Mouse (Mus musculus) ES-Bruce4 (cell line): ENCODE data around the gene Clcn2. TPM values are rescaled to one million over a fixed set of nuclear protein-coding genes. Genes with fewer than 3 reads are reported as not detected.
A peak's percentile ranks its signal among the peaks of the same experiment; 100 is the strongest.

Source experiments
- H3K27ac ChIP-seq: 2 replicates; pipeline ENCODE4 v1.5.1; 2012; ENCODE audit warnings: low read length, inconsistent platforms; ENCODE audit not compliant: insufficient read depth
- H3K27me3 ChIP-seq: 2 replicates; pipeline ENCODE4 v1.6.1; 2012; ENCODE audit warnings: mild to moderate bottlenecking, low read length, inconsistent platforms; ENCODE audit not compliant: control insufficient read depth, poor library complexity, insufficient read depth, severe bottlenecking
- H3K36me3 ChIP-seq: 2 replicates; pipeline ENCODE4 v1.6.1; 2012; ENCODE audit warnings: inconsistent platforms, mild to moderate bottlenecking, low read length, moderate library complexity; ENCODE audit not compliant: control insufficient read depth, poor library complexity, insufficient read depth, severe bottlenecking
- H3K4me1 ChIP-seq: one replicate; pipeline ENCODE4 v1.8.1; 2011; ENCODE audit warnings: low read length; ENCODE audit not compliant: control insufficient read depth, insufficient read depth
- H3K4me3 ChIP-seq: 2 replicates; pipeline ENCODE4 v1.5.1; 2011; ENCODE audit warnings: low read depth, mild to moderate bottlenecking, low read length
- H3K9ac ChIP-seq: 2 replicates; pipeline ENCODE4 v1.6.1; 2012; ENCODE audit warnings: low read depth, mild to moderate bottlenecking, inconsistent platforms; ENCODE audit not compliant: poor library complexity, severe bottlenecking
- H3K9me3 ChIP-seq: replicated peaks from 2 replicates; pipeline ENCODE4 v1.6.1; 2012; ENCODE audit warnings: mild to moderate bottlenecking, low read length, inconsistent platforms; ENCODE audit not compliant: control insufficient read depth, poor library complexity, insufficient read depth, severe bottlenecking
- CTCF ChIP-seq: IDR thresholded peaks from one replicate; pipeline ENCODE4 v1.8.1; 2011; ENCODE audit warnings: low read depth, low read length
- EP300 ChIP-seq: IDR thresholded peaks from 2 replicates; pipeline ENCODE4 v1.6.1; 2011; ENCODE audit warnings: low read depth, low read length; ENCODE audit not compliant: insufficient read depth
- POLR2A ChIP-seq: IDR thresholded peaks from one replicate; pipeline ENCODE4 v1.8.1; 2011; ENCODE audit warnings: low read length; ENCODE audit not compliant: insufficient read depth
- polyA plus RNA-seq: library from polyadenylated mRNA; stranded (reverse); fragments of >200 nt; gene quantifications from 2 replicates; pipeline ENCODE4 v1.2.4, GENCODE M21; 2011; ENCODE audit warnings: low read depth; ENCODE audit not compliant: missing spikeins, insufficient read depth, insufficient read length

Clcn2 gene
- polyA plus RNA-seq, 1 experiment: 8.8 TPM

GRCm38 (mm10) chr16:20676702-20677101, 40.8 kb downstream of the Clcn2 start:
- no peaks in the 10 kb centered on the region for H3K27me3 ChIP-seq
- H3K9me3 ChIP-seq: no peaks in the 10 kb centered on the region
- H3K4me3 ChIP-seq: no peak overlapping the region
- peaks cover 66% of the 10 kb centered on the region for H3K36me3 ChIP-seq
- TF ChIP-seq CTCF: no peak
- no peak for TF ChIP-seq POLR2A
- TF ChIP-seq EP300: no peak
- H3K27ac ChIP-seq: no peak overlapping the region
- H3K4me1 ChIP-seq: no peaks in the 10 kb centered on the region
- H3K9ac ChIP-seq: no peak overlapping the region

- Histone ChIP-seq H3K9ac (no peak overlapping the region), H3K27me3 (no peaks in the 10 kb centered on the region), H3K4me1 (no peaks in the 10 kb centered on the region), H3K36me3 (peaks cover 51% of the 10 kb centered on the region), H3K27ac (no peak overlapping the region), H3K9me3 (no peaks in the 10 kb centered on the region), H3K4me3 (no peak overlapping the region)
- TF ChIP-seq CTCF (no peak), POLR2A (no peak), EP300 (no peak)
Measured at GRCm38 (mm10) chr16:20675213-20675612, 42.3 kb downstream of the Clcn2 start.

- Histone ChIP-seq H3K4me1 (no peaks in the 10 kb centered on the region), H3K27me3 (no peaks in the 10 kb centered on the region), H3K36me3 (peaks cover 37% of the 10 kb centered on the region), H3K9ac (peak overlapping the region; percentile 98), H3K27ac (0 out of 2 replicates have a peak overlapping the region, but pooled peaks have one; percentile 53), H3K4me3 (peak overlapping the region; percentile 89), H3K9me3 (no peaks in the 10 kb centered on the region)
- no peak for TF ChIP-seq POLR2A
- TF ChIP-seq EP300: no peak
Measured at GRCm38 (mm10) chr16:20673706-20674303, 43.7 kb downstream of the Clcn2 start.

GRCm38 (mm10) chr16:20672965-20673705, 44.4 kb downstream of the Clcn2 start:
- peaks cover 31% of the 10 kb centered on the region for H3K36me3 ChIP-seq

GRCm38 (mm10) chr16:20672500-20672902, 45.0 kb downstream of the Clcn2 start:
- TF ChIP-seq EP300 (no peak), POLR2A (peak; percentile 45), CTCF (no peak)
- peaks cover 24% of the 10 kb centered on the region for H3K36me3 ChIP-seq
- 0 out of 2 replicates have a peak overlapping the region, but pooled peaks have one; percentile 53 for H3K27ac ChIP-seq
- H3K27me3 ChIP-seq: no peaks in the 10 kb centered on the region
- no peaks in the 10 kb centered on the region for H3K9me3 ChIP-seq
- peak overlapping the region; percentile 98 for H3K9ac ChIP-seq
- peak overlapping the region; percentile 89 for H3K4me3 ChIP-seq
- H3K4me1 ChIP-seq: no peaks in the 10 kb centered on the region

More at GRCm38 (mm10) chr16:20672965-20673705, 44.4 kb downstream of the Clcn2 start:
- no peaks in the 10 kb centered on the region for H3K27me3 ChIP-seq
- no peaks in the 10 kb centered on the region for H3K9me3 ChIP-seq
- peak overlapping the region; percentile 89 for H3K4me3 ChIP-seq
- 0 out of 2 replicates have a peak overlapping the region, but pooled peaks have one; percentile 53 for H3K27ac ChIP-seq
- H3K9ac ChIP-seq: peak overlapping the region; percentile 98
- no peaks in the 10 kb centered on the region for H3K4me1 ChIP-seq
- no peak for TF ChIP-seq POLR2A
- TF ChIP-seq CTCF: no peak
- TF ChIP-seq EP300: no peak

- no peaks in the 10 kb centered on the region for H3K4me1 ChIP-seq
- H3K27me3 ChIP-seq: no peaks in the 10 kb centered on the region
- peak overlapping the region; percentile 41 for H3K4me3 ChIP-seq
- TF ChIP-seq EP300: no peak
- TF ChIP-seq POLR2A: no peak
- no peak for TF ChIP-seq CTCF
- H3K9me3 ChIP-seq: no peaks in the 10 kb centered on the region
- peaks cover 18% of the 10 kb centered on the region for H3K36me3 ChIP-seq
- H3K27ac ChIP-seq: peak overlapping the region; percentile 53; the same call in 1 of the 2 replicates
- H3K9ac ChIP-seq: peak overlapping the region; percentile 98
Measured at GRCm38 (mm10) chr16:20671886-20672285, 45.7 kb downstream of the Clcn2 start.
